Mouse (Mus musculus): ENCODE measurements around the gene Golm1.

DNA sequence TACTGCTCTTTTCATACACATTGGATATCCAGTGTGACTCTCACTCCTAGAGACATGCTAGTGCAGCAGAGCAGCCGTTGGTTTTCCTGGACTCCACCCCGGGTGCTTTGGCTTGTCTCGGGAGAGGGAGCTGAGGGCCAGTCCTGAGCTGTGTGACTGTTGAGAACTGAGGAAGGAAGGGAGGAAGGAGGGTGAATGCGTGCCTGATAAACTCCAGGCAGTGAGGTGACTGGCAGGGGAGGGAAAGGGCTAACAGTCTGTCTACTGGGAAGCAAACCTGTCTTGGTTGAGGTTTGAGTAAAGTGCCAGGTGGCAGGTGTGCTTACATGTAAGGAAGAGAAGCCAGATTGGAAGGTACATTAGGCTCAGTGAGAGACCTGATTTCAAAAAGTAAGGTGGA, 61.7 kb downstream of the Golm1 start:
- no peak for TF ChIP-seq CTCF (IDR thresholded peaks at IDR 0.05; ENCODE audit: insufficient read depth, low read depth, low read length)
- no peak for TF ChIP-seq POLR2A (IDR thresholded peaks at IDR 0.05; ENCODE audit: insufficient read depth, low read depth, low read length)

Measured in olfactory bulb, adult 2 months (tissue).